Mouse (Mus musculus) spleen, postnatal 36 days (tissue): ENCODE measurements around the gene Itgav.

ENCODE experiments used
- DNase-seq, 2 experiments: peaks; one replicate each; pipeline ENCODE4 v3.0.0; 2022; ENCODE audit warnings: low spot score in 2 of 2, mixed read lengths in 1 of 2

Gene Itgav

GRCm38 (mm10) chr2:83723921-83724826 lies at the start of gene Itgav:
Itgav (plus strand) TSS chr2:83724397.
- DNase-seq, result peak; percentile 95 to 97

GRCm38 (mm10) chr2:83674421-83674820 lies 49.8 kb upstream of the Itgav start:
- DNase-seq, result no peak

GRCm38 (mm10) chr2:83674896-83675295 lies 49.3 kb upstream of the Itgav start:
- DNase-seq, result no peak

GRCm38 (mm10) chr2:83675681-83676080 lies 48.5 kb upstream of the Itgav start:
- no peak for DNase-seq

- no peak for DNase-seq
Measured at GRCm38 (mm10) chr2:83676226-83676870, 47.8 kb upstream of the Itgav start.

- no peak for DNase-seq
Measured at GRCm38 (mm10) chr2:83681332-83681731, 42.9 kb upstream of the Itgav start.

GRCm38 (mm10) chr2:83681785-83682184 lies 42.4 kb upstream of the Itgav start:
- no peak for DNase-seq

- DNase-seq, result no peak
Measured at GRCm38 (mm10) chr2:83682282-83682681, 41.9 kb upstream of the Itgav start.

GRCm38 (mm10) chr2:83683731-83684519 lies 40.3 kb upstream of the Itgav start:
- no peak for DNase-seq

- DNase-seq, result no peak
Measured at GRCm38 (mm10) chr2:83684691-83685090, 39.5 kb upstream of the Itgav start.

- no peak for DNase-seq
Measured at GRCm38 (mm10) chr2:83690372-83690771, 33.8 kb upstream of the Itgav start.

GRCm38 (mm10) chr2:83692651-83693545 lies 31.3 kb upstream of the Itgav start:
- DNase-seq, result no peak

- DNase-seq, result no peak
Measured at GRCm38 (mm10) chr2:83694061-83694460, 30.1 kb upstream of the Itgav start.

- no peak for DNase-seq
Measured at GRCm38 (mm10) chr2:83695345-83696247, 28.6 kb upstream of the Itgav start.

- no peak for DNase-seq
Measured at GRCm38 (mm10) chr2:83698484-83698883, 25.7 kb upstream of the Itgav start.

- DNase-seq, result no peak
Measured at GRCm38 (mm10) chr2:83699324-83699723, 24.9 kb upstream of the Itgav start.

- DNase-seq, result no peak
Measured at GRCm38 (mm10) chr2:83700667-83701066, 23.5 kb upstream of the Itgav start.

- DNase-seq, result no peak
Measured at GRCm38 (mm10) chr2:83702411-83702810, 21.8 kb upstream of the Itgav start.

GRCm38 (mm10) chr2:83705580-83706158 lies 18.5 kb upstream of the Itgav start:
- no peak for DNase-seq
